Mouse (Mus musculus) ES-E14 (cell line): ENCODE data around the gene Olfr692. TPM values are rescaled to one million over a fixed set of nuclear protein-coding genes. Genes with fewer than 3 reads are reported as not detected.
"Not testable (repeated sequence)": the region's sequence is repeated elsewhere in the genome, so short reads cannot be mapped to it uniquely, and the experiment has no call there.

Experiments
- DNase-seq: peaks from one replicate; pipeline ENCODE4 v3.0.0-alpha.2; 2013; ENCODE audit warnings: low read depth, low spot score
- H3K27ac ChIP-seq: 2 replicates; pipeline ENCODE4 v1.5.1; 2012; ENCODE audit warnings: low read depth, mild to moderate bottlenecking, low read length, moderate library complexity, mixed read lengths; ENCODE audit not compliant: poor library complexity, insufficient read depth, severe bottlenecking
- H3K36me3 ChIP-seq: 2 replicates; pipeline ENCODE4 v1.6.1; 2012; ENCODE audit warnings: mild to moderate bottlenecking, low read length, moderate library complexity, mixed read lengths; ENCODE audit not compliant: control insufficient read depth, poor library complexity, insufficient read depth, severe bottlenecking
- H3K4me1 ChIP-seq, 2 experiments: fragments of 150-350 bp in 1 of 2; sonication (generic) in 1 of 2; 2 replicates each; pipeline ENCODE4 v1.6.1; 2012; ENCODE audit warnings: low read length in 2 of 2, mild to moderate bottlenecking in 1 of 2, mixed read lengths in 1 of 2; ENCODE audit not compliant: control insufficient read depth in 2 of 2, insufficient read depth in 2 of 2, poor library complexity in 1 of 2
- H3K4me3 ChIP-seq, 2 experiments: fragments of 150-350 bp in 1 of 2; sonication (generic) in 1 of 2; 2 replicates each; pipeline ENCODE4 v1.5.1; 2012; ENCODE audit warnings: low read length in 2 of 2, low read depth in 1 of 2, mild to moderate bottlenecking in 1 of 2, mixed read lengths in 1 of 2; ENCODE audit not compliant: insufficient read depth in 1 of 2, poor library complexity in 1 of 2, severe bottlenecking in 1 of 2
- H3K9ac ChIP-seq: 2 replicates; pipeline ENCODE4 v1.6.1; 2012; ENCODE audit warnings: low read depth, mild to moderate bottlenecking, low read length, mixed read lengths; ENCODE audit not compliant: poor library complexity, insufficient read depth, severe bottlenecking
- H3K9me3 ChIP-seq: fragments of 150-350 bp; sonication (generic); 2 replicates; pipeline ENCODE4 v1.6.1; 2012; ENCODE audit warnings: low read depth, mild to moderate bottlenecking, low read length; ENCODE audit not compliant: control insufficient read depth, insufficient read depth
- CHD2 ChIP-seq: IDR thresholded peaks from 2 replicates; pipeline ENCODE4 v1.6.1; 2014; ENCODE audit warnings: mild to moderate bottlenecking, low read depth, low read length, inconsistent platforms
- HCFC1 ChIP-seq: IDR thresholded peaks from 2 replicates; pipeline ENCODE4 v1.6.1; 2012; ENCODE audit warnings: low read length, inconsistent platforms, borderline replicate concordance; ENCODE audit not compliant: insufficient read depth
- MAFK ChIP-seq: IDR thresholded peaks from 2 replicates; pipeline ENCODE4 v1.6.1; 2014; ENCODE audit warnings: mild to moderate bottlenecking, low read depth, low read length, inconsistent platforms; ENCODE audit not compliant: insufficient read depth
- ZC3H11A ChIP-seq: IDR thresholded peaks from 2 replicates; pipeline ENCODE4 v1.6.1; 2012; ENCODE audit warnings: low read depth, mild to moderate bottlenecking, inconsistent platforms, low read length, borderline replicate concordance
- ZNF384 ChIP-seq: IDR thresholded peaks from 2 replicates; pipeline ENCODE4 v1.6.1; 2012; ENCODE audit warnings: low read depth, low read length, inconsistent platforms
- in situ Hi-C, 2 experiments: fragments of 600-800 bp; cut with MboI; formaldehyde crosslinking; loops; one replicate each; pipeline ENCODE4 v1.15.1; 2025; ENCODE audit warnings: low sequenced_read_pairs in 2 of 2, inconsistent platforms in 1 of 2; ENCODE audit not compliant: unreplicated experiment in 2 of 2
- total RNA-seq: library from RNA; depleted of rRNA; stranded (reverse); fragments of 300-350 nt; gene quantifications from 2 replicates; pipeline ENCODE4 v1.2.3, GENCODE M21; 2012; rRNA removed

Gene Olfr692
- total RNA-seq, result 0.26 TPM in 1 of 2 replicates, not detected in the other

- in situ Hi-C loops, result no loop called here
- no peak within 1 kb of the TSS for H3K27ac ChIP-seq
- H3K4me1 ChIP-seq, result no peaks in the 10 kb centered on the region
- no peak within 1 kb of the TSS for H3K9ac ChIP-seq
- H3K9me3 ChIP-seq, result no peaks in the 10 kb centered on the region
- DNase-seq, result no peak
- 0 out of 2 replicates have a peak, but pooled peaks cover 2% of the 10 kb centered on the region for H3K36me3 ChIP-seq
- H3K4me3 ChIP-seq, result no peak within 1 kb of the TSS
- TF ChIP-seq ZC3H11A (no peak), CHD2 (no peak), HCFC1 (no peak), ZNF384 (no peak), MAFK (no peak)
Measured at GRCm38 (mm10) chr7:105367930-105368329, at the start of gene Olfr692. TSS of gene Olfr692 (plus strand) at chr7:105368230.

GRCm38 (mm10) chr7:105325302-105325701, 42.7 kb upstream of the Olfr692 start:
- H3K9ac ChIP-seq, result no peak overlapping the region
- DNase-seq, result no peak
- no peaks in the 10 kb centered on the region for H3K36me3 ChIP-seq
- TF ChIP-seq ZC3H11A (no peak), MAFK (no peak), ZNF384 (no peak), HCFC1 (no peak), CHD2 (no peak)
- H3K27ac ChIP-seq, result no peak overlapping the region
- H3K4me1 ChIP-seq, result no peaks in the 10 kb centered on the region
- in situ Hi-C loops, result no loop called here
- no peaks in the 10 kb centered on the region for H3K9me3 ChIP-seq
- H3K4me3 ChIP-seq, result no peak overlapping the region

- H3K9ac ChIP-seq, result no peak within 1 kb of the TSS
- TF ChIP-seq HCFC1 (no peak), CHD2 (no peak), MAFK (no peak), ZNF384 (no peak)
- no peaks in the 10 kb centered on the region for H3K9me3 ChIP-seq
- in situ Hi-C loops, result no loop called here
- DNase-seq, result no peak
- no peaks in the 10 kb centered on the region for H3K4me1 ChIP-seq
- H3K27ac ChIP-seq, result no peak within 1 kb of the TSS
- H3K36me3 ChIP-seq, result no peaks in the 10 kb centered on the region
- no peak within 1 kb of the TSS for H3K4me3 ChIP-seq
Measured at GRCm38 (mm10) chr7:105334004-105334403, 34.0 kb upstream of the Olfr692 start, which contains the start of gene Olfr690. TSS of gene Olfr690 (minus strand) at chr7:105334104.

GRCm38 (mm10) chr7:105342170-105342569, 25.9 kb upstream of the Olfr692 start, which contains the start of gene Olfr691:
TSS of gene Olfr691 (minus strand) at chr7:105342270.
- Histone ChIP-seq H3K27ac (no peak within 1 kb of the TSS), H3K4me3 (no peak within 1 kb of the TSS), H3K4me1 (no peaks in the 10 kb centered on the region), H3K9ac (no peak within 1 kb of the TSS), H3K9me3 (no peaks in the 10 kb centered on the region), H3K36me3 (no peaks in the 10 kb centered on the region)
- in situ Hi-C loops, result no loop called here
- DNase-seq, result no peak
- no peak for TF ChIP-seq HCFC1
- TF ChIP-seq MAFK, result no peak
- TF ChIP-seq CHD2, result no peak
- TF ChIP-seq ZNF384, result no peak
- no peak for TF ChIP-seq ZC3H11A

- no peak for DNase-seq
- H3K9me3 ChIP-seq, result no peaks in the 10 kb centered on the region
- H3K4me3 ChIP-seq, result no peak overlapping the region
- no peak for TF ChIP-seq MAFK
- TF ChIP-seq CHD2, result no peak
- no peak for TF ChIP-seq ZNF384
- TF ChIP-seq HCFC1, result no peak
- no peak for TF ChIP-seq ZC3H11A
- H3K9ac ChIP-seq, result no peak overlapping the region
- no peaks in the 10 kb centered on the region for H3K36me3 ChIP-seq
- no peak overlapping the region for H3K27ac ChIP-seq
- in situ Hi-C loops, result no loop called here
- no peaks in the 10 kb centered on the region for H3K4me1 ChIP-seq
Measured at GRCm38 (mm10) chr7:105342752-105343151, 25.3 kb upstream of the Olfr692 start.

- H3K36me3 ChIP-seq, H3K27ac ChIP-seq, in situ Hi-C loops, H3K4me3 ChIP-seq, H3K4me1 ChIP-seq, DNase-seq, H3K9me3 ChIP-seq, H3K9ac ChIP-seq: not testable (repeated sequence)
Measured at GRCm38 (mm10) chr7:105356064-105356463, 12.0 kb upstream of the Olfr692 start.

- H3K4me1 ChIP-seq, H3K9me3 ChIP-seq, H3K4me3 ChIP-seq, H3K36me3 ChIP-seq, in situ Hi-C loops, H3K27ac ChIP-seq, H3K9ac ChIP-seq, DNase-seq: not testable (repeated sequence)
Measured at GRCm38 (mm10) chr7:105356487-105356886, 11.5 kb upstream of the Olfr692 start.
